Mouse (Mus musculus): ENCODE measurements around the gene Pdia6.

DNA sequence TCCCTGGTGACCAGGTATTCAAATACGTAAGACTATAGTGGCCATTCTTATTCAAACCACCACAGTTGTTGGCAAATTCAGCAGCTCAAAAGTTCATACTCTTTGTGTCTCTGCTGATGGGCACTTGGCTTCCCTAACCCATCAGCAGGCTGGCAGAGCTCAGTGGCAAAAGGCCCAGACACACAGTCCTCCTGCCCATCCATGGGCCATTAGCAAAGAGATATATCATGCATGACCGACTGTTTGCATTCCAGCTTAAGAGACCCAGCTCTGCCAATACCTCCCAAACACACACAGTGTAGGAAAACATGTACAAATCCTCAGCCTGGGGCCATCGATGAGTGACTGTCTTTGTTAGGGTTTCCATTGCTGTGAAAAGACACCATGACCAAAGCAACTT lies 5.3 kb upstream of the Pdia6 start:
- TF ChIP-seq POLR2A (IDR thresholded peaks at IDR 0.05; ENCODE audit: borderline replicate concordance, insufficient read depth, low read length) (no peak), CTCF (IDR thresholded peaks at IDR 0.05; ENCODE audit: borderline replicate concordance, insufficient read depth, low read depth, low read length) (no peak)

Measured in cerebellum, adult 2 months (tissue).